Mouse (Mus musculus) midbrain, embryonic 10.5 days (tissue): ENCODE results near the gene Pm20d1. TPM values are rescaled to one million over a fixed set of nuclear protein-coding genes. Genes with fewer than 3 reads are reported as not detected.

Source experiments
- DNase-seq: peaks from one replicate; pipeline ENCODE4 v3.0.0-alpha.2; 2017; ENCODE audit warnings: low spot score
- H3K27ac ChIP-seq: fragments of 300-500 bp; sonication (generic); replicated peaks from 2 replicates; pipeline ENCODE4 v1.5.1; 2016; ENCODE audit warnings: mild to moderate bottlenecking
- H3K27me3 ChIP-seq: fragments of 300-500 bp; sonication (generic); 2 replicates; pipeline ENCODE4 v1.6.1; 2016; ENCODE audit warnings: low read depth, mild to moderate bottlenecking; ENCODE audit not compliant: poor library complexity, severe bottlenecking
- H3K36me3 ChIP-seq: fragments of 300-500 bp; sonication (generic); 2 replicates; pipeline ENCODE4 v1.6.1; 2016; ENCODE audit warnings: mild to moderate bottlenecking, moderate library complexity
- H3K4me1 ChIP-seq: fragments of 300-500 bp; sonication (generic); 2 replicates; pipeline ENCODE4 v1.6.1; 2016
- H3K4me3 ChIP-seq: fragments of 300-500 bp; sonication (generic); 2 replicates; pipeline ENCODE4 v1.5.1; 2016; ENCODE audit warnings: mild to moderate bottlenecking, moderate library complexity
- H3K9me3 ChIP-seq: fragments of 300-500 bp; sonication (generic); replicated peaks from 2 replicates; pipeline ENCODE4 v1.6.1; 2016; ENCODE audit warnings: mild to moderate bottlenecking
- WGBS: fragments of 180-500 bp; shearing (Covaris S2); methylation state at CpG from one replicate; pipeline ENCODE4 v1.1.7; 2016; 5-methylcytosine and 5-hydroxymethylcytosine counted together
- polyA plus RNA-seq: library from polyadenylated mRNA; unstranded; fragments of >200 nt; fragmentation: Nextera tagmentation; extraction: Ambion mirVana; gene quantifications from 2 replicates; pipeline ENCODE4 v1.2.1, GENCODE M21; 2016

Gene Pm20d1
- polyA plus RNA-seq, result 1.7 and 1.8 TPM in 2 replicates

GRCm38 (mm10) chr1:131797202-131797909 lies at the start of gene Pm20d1:
Pm20d1 (plus strand) TSS chr1:131797381.
- Histone ChIP-seq H3K9me3 (no peaks in the 10 kb centered on the region), H3K27ac (peak within 1 kb of the TSS; percentile 75), H3K27me3 (peaks cover 18% of the 10 kb centered on the region; the same call in 1 of the 2 replicates), H3K4me3 (peak within 1 kb of the TSS; percentile 55), H3K36me3 (no peaks in the 10 kb centered on the region), H3K4me1 (peaks cover 16% of the 10 kb centered on the region)
- peak; percentile 59 for DNase-seq
- WGBS, result 7% methylated on average over 26 of the region's 26 CpGs

GRCm38 (mm10) chr1:131747761-131748160 lies 49.4 kb upstream of the Pm20d1 start:
- peak overlapping the region; percentile 69; the same call in 1 of the 2 replicates for H3K27ac ChIP-seq
- 0 out of 2 replicates have a peak, but pooled peaks cover 6% of the 10 kb centered on the region for H3K27me3 ChIP-seq

GRCm38 (mm10) chr1:131748636-131749035 lies 48.5 kb upstream of the Pm20d1 start:
- 83% methylated on average over 2 of the region's 2 CpGs for WGBS
- Histone ChIP-seq H3K36me3 (no peaks in the 10 kb centered on the region), H3K9me3 (no peaks in the 10 kb centered on the region), H3K27me3 (0 out of 2 replicates have a peak, but pooled peaks cover 6% of the 10 kb centered on the region), H3K4me3 (no peak overlapping the region), H3K4me1 (peaks cover 16% of the 10 kb centered on the region), H3K27ac (no peak overlapping the region)
- DNase-seq, result no peak

More at GRCm38 (mm10) chr1:131747761-131748160, 49.4 kb upstream of the Pm20d1 start:
- WGBS, result 56% methylated on average over 2 of the region's 2 CpGs
- DNase-seq, result no peak
- Histone ChIP-seq H3K9me3 (no peaks in the 10 kb centered on the region), H3K36me3 (no peaks in the 10 kb centered on the region), H3K4me1 (peaks cover 19% of the 10 kb centered on the region), H3K4me3 (no peak overlapping the region)

- H3K36me3 ChIP-seq, result no peaks in the 10 kb centered on the region
- no peak overlapping the region for H3K4me3 ChIP-seq
- peaks cover 15% of the 10 kb centered on the region for H3K4me1 ChIP-seq
- 0 out of 2 replicates have a peak, but pooled peaks cover 6% of the 10 kb centered on the region for H3K27me3 ChIP-seq
- 80% methylated on average over 15 of the region's 15 CpGs for WGBS
- DNase-seq, result no peak
- H3K9me3 ChIP-seq, result no peaks in the 10 kb centered on the region
- H3K27ac ChIP-seq, result no peak overlapping the region
These were observed 47.3 kb upstream of the Pm20d1 start for GRCm38 (mm10) chr1:131749706-131750545.

DNA sequence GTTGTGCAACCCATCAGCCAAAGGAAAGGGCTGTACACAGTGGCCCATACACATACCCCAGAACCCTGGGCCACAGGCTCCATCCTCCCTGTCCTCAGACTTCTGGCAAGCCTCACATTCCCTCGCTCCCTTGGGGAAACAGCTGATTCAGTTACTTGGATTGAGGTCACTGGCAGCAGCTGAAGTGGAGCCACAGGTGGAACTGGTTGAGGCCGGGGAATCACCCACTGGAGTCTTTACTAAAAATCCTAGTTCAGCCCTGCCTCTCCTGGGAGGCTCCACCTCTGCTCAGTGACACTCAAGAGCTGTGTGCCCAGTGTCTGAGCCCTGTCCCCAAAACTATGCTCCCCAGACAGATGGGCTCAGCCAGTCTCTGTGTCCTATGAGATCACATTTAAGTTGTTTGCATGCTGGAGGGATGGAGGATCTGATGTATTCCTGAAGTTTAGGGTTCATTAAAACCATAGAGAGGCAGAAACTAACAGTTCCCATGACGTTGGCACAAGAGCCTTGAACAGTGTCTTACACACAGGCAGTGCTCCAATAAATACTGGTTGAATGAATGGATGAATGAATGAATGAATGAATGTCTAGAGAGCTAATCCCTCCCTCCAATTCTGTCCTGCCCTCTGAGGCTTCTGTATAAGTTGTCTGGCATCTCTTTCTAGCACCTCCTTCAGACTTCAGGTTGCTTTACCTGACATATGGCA lies 45.8 kb upstream of the Pm20d1 start:
- H3K4me3 ChIP-seq, result no peak overlapping the region
- H3K27me3 ChIP-seq, result 0 out of 2 replicates have a peak, but pooled peaks cover 6% of the 10 kb centered on the region
- DNase-seq, result no peak
- 75% methylated on average over 3 of the region's 3 CpGs for WGBS
- no peaks in the 10 kb centered on the region for H3K36me3 ChIP-seq
- peaks cover 14% of the 10 kb centered on the region for H3K4me1 ChIP-seq
- H3K27ac ChIP-seq, result no peak overlapping the region
- no peaks in the 10 kb centered on the region for H3K9me3 ChIP-seq

GRCm38 (mm10) chr1:131751891-131752311 lies 45.3 kb upstream of the Pm20d1 start:
- Histone ChIP-seq H3K4me1 (peaks cover 9% of the 10 kb centered on the region), H3K36me3 (no peaks in the 10 kb centered on the region), H3K9me3 (no peaks in the 10 kb centered on the region), H3K4me3 (no peak overlapping the region), H3K27ac (no peak overlapping the region), H3K27me3 (0 out of 2 replicates have a peak, but pooled peaks cover 6% of the 10 kb centered on the region)
- WGBS, result 88% methylated on average over 10 of the region's 10 CpGs
- no peak for DNase-seq

DNA sequence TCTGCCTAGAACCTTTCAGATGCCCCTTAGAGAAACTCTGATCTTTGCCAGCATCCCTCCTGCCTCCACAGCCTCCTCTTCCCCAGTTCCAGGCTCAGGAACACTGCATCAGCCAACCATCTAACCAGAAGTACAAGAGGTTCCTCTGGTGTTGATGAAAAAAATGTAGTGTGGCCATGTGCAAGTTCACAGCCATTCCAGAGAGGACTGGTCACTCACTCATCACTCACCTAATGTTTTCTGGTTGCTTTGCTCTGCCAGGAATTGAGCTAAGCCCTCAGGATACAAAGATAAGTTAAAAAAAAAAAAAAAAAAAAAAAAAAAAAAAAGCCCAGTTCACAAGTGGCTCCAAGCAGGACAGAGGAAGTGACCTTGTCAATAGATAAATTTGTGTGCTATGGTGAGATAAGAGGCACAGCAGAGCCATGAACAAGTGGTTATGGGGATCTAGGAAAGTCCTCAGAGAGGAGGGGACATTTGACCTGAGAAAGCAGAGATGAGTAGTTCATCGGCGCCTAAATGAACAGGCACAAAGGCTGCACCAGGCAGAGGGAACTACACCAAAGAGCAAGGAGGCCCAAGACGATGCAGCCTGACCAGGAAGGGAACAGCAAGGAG lies 42.9 kb upstream of the Pm20d1 start:
- H3K4me3 ChIP-seq, result no peak overlapping the region
- no peak for DNase-seq
- 87% methylated on average over 3 of the region's 3 CpGs for WGBS

DNA sequence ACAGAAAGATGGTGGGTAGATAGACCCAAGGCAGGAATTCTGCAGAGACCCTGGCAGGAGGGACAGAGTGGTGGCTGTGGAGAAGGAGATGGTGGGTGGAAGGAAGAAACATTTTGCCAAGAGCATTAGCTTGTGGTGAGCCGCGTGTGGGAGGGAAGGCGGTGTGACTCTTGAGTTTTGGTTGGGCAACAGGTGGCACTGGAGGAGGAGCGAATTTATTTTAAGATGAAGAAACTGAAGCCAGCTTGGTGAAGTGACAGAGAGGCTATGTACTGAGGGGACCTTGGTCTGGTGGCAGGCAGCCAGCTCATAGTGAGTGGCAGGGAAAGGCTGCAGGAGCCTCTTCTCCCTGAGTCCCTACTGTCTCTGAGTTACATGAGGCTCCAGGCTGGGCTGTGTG lies 42.3 kb upstream of the Pm20d1 start:
- WGBS, result 95% methylated on average over 4 of the region's 4 CpGs
- no peak overlapping the region for H3K4me3 ChIP-seq
- no peak for DNase-seq

More for the DNA sequence above, 42.9 kb upstream of the Pm20d1 start:
- Histone ChIP-seq H3K27ac (no peak overlapping the region), H3K4me1 (peaks cover 8% of the 10 kb centered on the region), H3K36me3 (no peaks in the 10 kb centered on the region), H3K27me3 (0 out of 2 replicates have a peak, but pooled peaks cover 6% of the 10 kb centered on the region), H3K9me3 (no peaks in the 10 kb centered on the region)

GRCm38 (mm10) chr1:131757211-131757610 lies 40.0 kb upstream of the Pm20d1 start:
- Histone ChIP-seq H3K27me3 (no peaks in the 10 kb centered on the region), H3K27ac (no peak overlapping the region), H3K9me3 (no peaks in the 10 kb centered on the region), H3K4me1 (peaks cover 21% of the 10 kb centered on the region), H3K4me3 (no peak overlapping the region), H3K36me3 (no peaks in the 10 kb centered on the region)
- DNase-seq, result no peak
- 94% methylated on average over 6 of the region's 6 CpGs for WGBS

More for the DNA sequence above, 42.3 kb upstream of the Pm20d1 start:
- Histone ChIP-seq H3K4me1 (peaks cover 14% of the 10 kb centered on the region), H3K27me3 (0 out of 2 replicates have a peak, but pooled peaks cover 6% of the 10 kb centered on the region), H3K27ac (no peak overlapping the region), H3K9me3 (no peaks in the 10 kb centered on the region), H3K36me3 (no peaks in the 10 kb centered on the region)

- no peaks in the 10 kb centered on the region for H3K36me3 ChIP-seq
- 73% methylated on average over 7 of the region's 7 CpGs for WGBS
- H3K4me3 ChIP-seq, result no peak overlapping the region
- H3K4me1 ChIP-seq, result peaks cover 21% of the 10 kb centered on the region
- H3K27me3 ChIP-seq, result no peaks in the 10 kb centered on the region
- peak overlapping the region; percentile 43 for H3K27ac ChIP-seq
- DNase-seq, result no peak
- H3K9me3 ChIP-seq, result no peaks in the 10 kb centered on the region
These were observed 38.4 kb upstream of the Pm20d1 start for GRCm38 (mm10) chr1:131758796-131759195.

- Histone ChIP-seq H3K27ac (peak overlapping the region; percentile 43; the same call in 1 of the 2 replicates), H3K9me3 (no peaks in the 10 kb centered on the region), H3K4me3 (no peak overlapping the region), H3K4me1 (peaks cover 21% of the 10 kb centered on the region), H3K27me3 (no peaks in the 10 kb centered on the region), H3K36me3 (no peaks in the 10 kb centered on the region)
- 75% methylated on average over 9 of the region's 9 CpGs for WGBS
- DNase-seq, result no peak
These were observed 37.3 kb upstream of the Pm20d1 start for GRCm38 (mm10) chr1:131759667-131760427.
